Mouse (Mus musculus) ES-Bruce4 (cell line): Measurements from ENCODE around the gene Soga3.

Experiments used
- CTCF ChIP-seq: IDR thresholded peaks from one replicate; pipeline ENCODE4 v1.8.1; 2011; ENCODE audit warnings: low read depth, low read length
- POLR2A ChIP-seq: IDR thresholded peaks from one replicate; pipeline ENCODE4 v1.8.1; 2011; ENCODE audit warnings: low read length; ENCODE audit not compliant: insufficient read depth

- no peak for TF ChIP-seq CTCF
- no peak for TF ChIP-seq POLR2A
These were observed 34.4 kb downstream of the Soga3 start for GRCm38 (mm10) chr10:29178003-29178402.
